Mouse (Mus musculus) heart, embryonic 13.5 days (tissue): ENCODE measurements around the gene Cdc42bpa. TPM values are rescaled to one million over a fixed set of nuclear protein-coding genes. Genes with fewer than 3 reads are reported as not detected.

ENCODE experiments used
- ATAC-seq: fragments of 200-750 bp; cut with Nextera tagmentation; 2 replicates; pipeline ENCODE4 v1.8.0; 2017; ENCODE audit warnings: moderate TSS enrichment; ENCODE audit not compliant: insufficient number of reproducible peaks, low FRiP score, low TSS enrichment; ENCODE audit errors: extremely low read depth
- H3K27ac ChIP-seq: fragments of 300-500 bp; sonication (generic); replicated peaks from 2 replicates; pipeline ENCODE4 v1.5.1; 2015; ENCODE audit warnings: moderate library complexity, mild to moderate bottlenecking, inconsistent platforms
- H3K27me3 ChIP-seq: fragments of 300-500 bp; sonication (generic); replicated peaks from 2 replicates; pipeline ENCODE4 v1.6.1; 2015; ENCODE audit warnings: mild to moderate bottlenecking, inconsistent platforms
- H3K36me3 ChIP-seq: fragments of 300-500 bp; sonication (generic); 2 replicates; pipeline ENCODE4 v1.6.1; 2015; ENCODE audit warnings: mild to moderate bottlenecking, inconsistent platforms
- H3K4me1 ChIP-seq: fragments of 300-500 bp; sonication (generic); 2 replicates; pipeline ENCODE4 v1.6.1; 2015; ENCODE audit warnings: inconsistent platforms
- H3K4me2 ChIP-seq: fragments of 300-500 bp; sonication (generic); 2 replicates; pipeline ENCODE4 v1.6.1; 2015; ENCODE audit warnings: inconsistent platforms, mild to moderate bottlenecking, moderate library complexity
- H3K4me3 ChIP-seq: fragments of 300-500 bp; sonication (generic); 2 replicates; pipeline ENCODE4 v1.5.1; 2015; ENCODE audit warnings: moderate library complexity, mild to moderate bottlenecking, inconsistent platforms
- H3K9ac ChIP-seq: fragments of 300-500 bp; sonication (generic); 2 replicates; pipeline ENCODE4 v1.6.1; 2015; ENCODE audit warnings: inconsistent platforms, mild to moderate bottlenecking, moderate library complexity
- H3K9me3 ChIP-seq: fragments of 300-500 bp; sonication (generic); 2 replicates; pipeline ENCODE4 v1.6.1; 2016; ENCODE audit warnings: inconsistent platforms
- WGBS: fragments of 180-500 bp; shearing (Covaris S2); methylation state at CpG from one replicate; pipeline ENCODE4 v1.1.7; 2015; ENCODE audit warnings: mixed read lengths; 5-methylcytosine and 5-hydroxymethylcytosine counted together
- polyA plus RNA-seq: library from polyadenylated mRNA; unstranded; fragments of >200 nt; fragmentation: Nextera tagmentation; extraction: Ambion mirVana; gene quantifications from 2 replicates; pipeline ENCODE4 v1.2.1, GENCODE M21; 2015

Cdc42bpa gene
- polyA plus RNA-seq, 1 experiment from 2014 or later: 9.2 TPM

DNA sequence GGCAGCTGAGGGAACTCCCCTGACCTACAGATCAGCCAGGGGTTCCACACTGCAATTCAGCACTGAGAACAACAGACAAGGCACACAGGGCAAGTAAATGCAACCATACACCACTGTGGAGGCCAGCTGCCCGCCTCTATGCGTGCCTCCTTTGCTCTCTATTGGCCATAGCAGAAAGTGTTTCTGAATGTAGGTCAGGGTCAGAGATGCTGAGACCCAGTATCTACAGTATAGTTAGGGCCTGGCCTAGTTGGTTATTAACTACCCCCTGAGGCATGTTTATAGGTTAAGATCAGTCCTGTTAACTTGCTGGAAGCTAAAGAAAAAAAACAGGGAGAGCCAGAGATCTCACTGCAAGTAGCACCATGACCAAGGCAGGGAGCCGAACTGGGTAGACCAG is 222.5 kb downstream of the Cdc42bpa start:
- H3K36me3 ChIP-seq: no peaks in the 10 kb centered on the region
- H3K9me3 ChIP-seq: no peaks in the 10 kb centered on the region
- no peak for ATAC-seq
- H3K27me3 ChIP-seq: no peaks in the 10 kb centered on the region
- peaks cover 50% of the 10 kb centered on the region for H3K4me1 ChIP-seq
- 67% methylated on average over 3 of the region's 3 CpGs for WGBS
- no peak overlapping the region for H3K4me3 ChIP-seq
- H3K27ac ChIP-seq: no peak overlapping the region
- no peak overlapping the region for H3K4me2 ChIP-seq
- H3K9ac ChIP-seq: no peak overlapping the region

DNA sequence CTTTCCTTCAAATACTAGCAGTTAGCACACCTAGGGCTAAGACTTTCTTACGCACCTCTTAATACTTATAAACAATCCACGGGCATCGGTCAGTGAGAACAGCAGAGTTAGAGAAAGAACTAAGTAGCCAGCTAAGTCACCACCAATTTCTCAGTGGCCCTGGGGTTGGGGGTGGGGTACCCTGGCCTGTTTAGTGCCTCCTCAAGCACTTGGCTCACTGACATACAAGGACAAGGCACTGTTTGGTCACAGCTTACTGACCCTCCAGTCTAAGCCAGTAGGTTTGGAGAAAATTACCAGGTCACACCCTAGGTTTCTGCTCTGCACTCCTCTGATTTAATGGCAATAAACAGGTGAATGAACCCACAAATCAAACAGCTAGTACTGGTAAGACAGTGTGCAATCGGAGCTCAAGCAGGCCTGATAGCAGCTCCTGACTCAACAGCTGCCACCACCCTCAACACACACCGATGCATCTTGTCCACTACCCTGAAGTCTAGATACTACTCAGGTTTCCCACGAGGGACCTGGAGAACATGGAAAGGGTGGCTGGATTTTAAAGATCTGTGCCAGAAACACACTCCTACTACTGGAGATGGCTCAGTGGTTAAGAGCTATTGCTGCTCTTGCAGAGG is 223.4 kb downstream of the Cdc42bpa start:
- whole genome bisulfite sequencing: 85% methylated on average over 6 of the region's 6 CpGs
- Histone ChIP-seq H3K9me3 (no peaks in the 10 kb centered on the region), H3K4me1 (peaks cover 52% of the 10 kb centered on the region), H3K36me3 (no peaks in the 10 kb centered on the region), H3K27ac (no peak overlapping the region), H3K27me3 (no peaks in the 10 kb centered on the region), H3K4me2 (no peak overlapping the region), H3K4me3 (no peak overlapping the region), H3K9ac (no peak overlapping the region)
- no peak for ATAC-seq

DNA sequence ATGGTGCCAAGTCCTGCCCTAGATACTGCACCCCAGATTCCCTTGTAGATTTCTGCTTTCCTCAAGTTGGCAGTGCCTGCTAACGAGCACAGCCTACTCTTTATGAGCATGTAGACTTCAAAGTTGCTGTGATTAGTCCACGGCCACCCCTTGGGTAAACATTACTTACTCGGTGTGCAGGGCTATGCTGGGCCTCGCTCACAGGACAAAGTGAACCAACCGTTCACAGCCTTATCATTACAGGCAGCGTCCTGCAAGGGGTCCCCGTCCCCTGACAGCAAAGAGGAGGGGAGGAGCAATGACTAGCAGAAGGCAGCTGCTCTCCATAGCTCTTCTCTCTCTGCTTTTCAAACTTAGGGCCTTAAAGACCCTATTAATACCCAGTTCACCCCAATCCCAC is 224.5 kb downstream of the Cdc42bpa start:
- peaks cover 54% of the 10 kb centered on the region for H3K4me1 ChIP-seq

GRCm38 (mm10) chr1:180185877-180186276 is 225.6 kb downstream of the Cdc42bpa start:
- Histone ChIP-seq H3K36me3 (no peaks in the 10 kb centered on the region), H3K9me3 (no peaks in the 10 kb centered on the region), H3K4me3 (no peak overlapping the region), H3K4me2 (no peak overlapping the region), H3K9ac (no peak overlapping the region), H3K27me3 (no peaks in the 10 kb centered on the region), H3K27ac (peak overlapping the region; percentile 77), H3K4me1 (peaks cover 52% of the 10 kb centered on the region)
- no peak for ATAC-seq
- WGBS: 30% methylated on average over 5 of the region's 5 CpGs

More for the DNA sequence above, 224.5 kb downstream of the Cdc42bpa start:
- Histone ChIP-seq H3K27ac (peak overlapping the region; percentile 77), H3K4me3 (no peak overlapping the region), H3K9me3 (no peaks in the 10 kb centered on the region), H3K27me3 (no peaks in the 10 kb centered on the region), H3K36me3 (no peaks in the 10 kb centered on the region), H3K4me2 (peak overlapping the region; percentile 16; the same call in 1 of the 2 replicates), H3K9ac (0 out of 2 replicates have a peak overlapping the region, but pooled peaks have one; percentile 12)
- WGBS: 16% methylated on average over 7 of the region's 7 CpGs
- no peak for ATAC-seq

DNA sequence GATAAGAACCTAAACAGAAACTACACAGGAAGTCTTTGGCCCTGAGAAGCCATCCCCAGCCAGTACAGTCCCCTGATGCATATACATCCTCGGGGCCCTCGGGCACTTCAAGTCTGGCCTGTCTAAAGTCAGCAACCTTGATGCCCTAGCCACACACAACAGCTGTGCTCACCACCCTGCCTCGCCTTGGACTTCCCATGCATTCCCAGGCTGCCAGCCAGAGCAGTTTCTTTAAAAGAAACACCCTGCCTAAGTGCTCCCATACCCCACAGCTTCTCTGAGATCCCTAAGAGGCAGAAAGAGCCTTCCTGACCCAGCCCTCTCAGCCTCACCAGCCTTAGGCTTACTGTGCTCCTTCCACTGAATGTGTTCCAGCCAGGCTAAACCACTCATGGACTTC is 226.1 kb downstream of the Cdc42bpa start:
- ATAC-seq: no peak
- H3K4me3 ChIP-seq: no peak overlapping the region
- no peaks in the 10 kb centered on the region for H3K36me3 ChIP-seq
- H3K27me3 ChIP-seq: no peaks in the 10 kb centered on the region
- H3K27ac ChIP-seq: peak overlapping the region; percentile 77
- no peak overlapping the region for H3K4me2 ChIP-seq
- H3K9me3 ChIP-seq: no peaks in the 10 kb centered on the region
- peaks cover 57% of the 10 kb centered on the region for H3K4me1 ChIP-seq
- H3K9ac ChIP-seq: 0 out of 2 replicates have a peak overlapping the region, but pooled peaks have one; percentile 19
- WGBS: 67% methylated on average over 3 of the region's 3 CpGs

DNA sequence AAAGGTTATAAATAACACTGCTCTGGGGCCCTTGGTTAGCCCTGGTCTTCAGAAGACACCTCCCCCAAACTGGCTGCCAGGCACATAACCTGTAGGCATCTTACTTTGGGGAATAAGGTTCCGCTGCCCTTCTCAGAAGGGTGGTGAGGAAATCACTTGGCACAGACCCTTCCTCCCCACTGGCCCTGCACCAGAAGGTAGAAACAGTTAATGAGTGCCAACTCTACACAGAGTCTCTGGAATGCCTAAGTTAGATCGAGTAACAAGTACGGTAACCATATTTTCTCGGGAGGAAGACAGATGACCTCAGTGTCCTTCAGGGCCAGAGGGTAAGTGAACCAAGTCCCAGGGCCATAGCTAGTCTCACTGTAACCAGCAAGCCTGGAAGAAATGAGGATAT is 228.7 kb downstream of the Cdc42bpa start:
- ATAC-seq: no peak
- H3K27ac ChIP-seq: no peak overlapping the region
- H3K9me3 ChIP-seq: no peaks in the 10 kb centered on the region
- peaks cover 5% of the 10 kb centered on the region; the same call in 1 of the 2 replicates for H3K27me3 ChIP-seq
- H3K4me1 ChIP-seq: peaks cover 72% of the 10 kb centered on the region
- H3K36me3 ChIP-seq: no peaks in the 10 kb centered on the region
- no peak overlapping the region for H3K4me2 ChIP-seq
- no peak overlapping the region for H3K4me3 ChIP-seq
- no peak overlapping the region for H3K9ac ChIP-seq
- WGBS: 77% methylated on average over 4 of the region's 4 CpGs

DNA sequence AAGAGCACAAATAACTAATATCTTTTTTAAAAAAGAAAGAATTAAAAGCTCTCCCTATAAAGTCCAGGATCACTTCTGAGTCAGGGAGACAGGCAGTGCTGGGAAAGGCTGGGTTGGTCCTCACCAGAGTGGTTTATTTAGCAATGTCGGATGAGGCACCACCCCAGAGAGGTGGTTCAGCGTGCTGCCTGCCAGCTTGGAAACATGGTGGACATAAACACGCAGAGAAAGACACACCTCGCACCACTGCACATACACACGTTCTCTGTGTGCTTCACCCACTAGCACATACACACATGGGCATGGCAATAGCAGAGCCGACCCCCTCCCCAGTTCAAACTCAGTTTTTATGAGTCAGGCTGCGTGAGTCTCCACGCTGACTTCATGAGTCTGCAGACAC is 230.8 kb downstream of the Cdc42bpa start:
- no peak for ATAC-seq
- no peak overlapping the region for H3K27ac ChIP-seq
- no peak overlapping the region for H3K9ac ChIP-seq
- no peak overlapping the region for H3K4me3 ChIP-seq
- no peak overlapping the region for H3K4me2 ChIP-seq
- whole genome bisulfite sequencing: 73% methylated on average over 8 of the region's 8 CpGs
- H3K27me3 ChIP-seq: peaks cover 8% of the 10 kb centered on the region
- H3K9me3 ChIP-seq: no peaks in the 10 kb centered on the region
- no peaks in the 10 kb centered on the region for H3K36me3 ChIP-seq
- H3K4me1 ChIP-seq: peaks cover 70% of the 10 kb centered on the region

DNA sequence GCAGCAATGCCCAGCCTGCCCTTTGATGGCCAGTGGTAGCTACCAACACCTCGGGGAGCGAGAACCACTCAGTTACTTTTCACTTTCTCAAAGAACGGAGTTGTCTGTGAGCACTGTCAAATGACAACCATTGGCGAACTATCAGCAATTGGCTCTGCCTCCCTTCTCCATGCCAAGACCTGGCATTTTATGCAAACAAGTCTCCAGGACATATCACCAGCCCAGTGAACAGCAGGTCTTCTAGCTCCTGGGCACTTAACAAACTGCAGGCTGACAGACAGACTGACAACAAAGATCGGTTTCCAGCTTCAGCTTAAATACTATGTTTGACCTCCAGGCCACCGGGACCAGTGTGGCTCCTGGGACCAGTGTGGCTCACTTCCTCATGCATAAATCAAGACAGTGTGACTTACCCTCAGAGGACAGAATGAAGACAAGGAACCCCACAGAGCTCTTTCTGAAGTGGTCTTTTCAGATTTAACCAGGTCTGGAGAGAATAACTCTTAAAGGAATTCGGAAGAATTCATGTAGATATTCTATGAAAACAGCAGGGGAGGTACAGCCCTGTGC is 231.5 kb downstream of the Cdc42bpa start:
- H3K27ac ChIP-seq: no peak overlapping the region
- H3K9me3 ChIP-seq: no peaks in the 10 kb centered on the region
- no peak overlapping the region for H3K4me3 ChIP-seq
- WGBS: 67% methylated on average over 7 of the region's 7 CpGs
- peaks cover 8% of the 10 kb centered on the region for H3K27me3 ChIP-seq
- ATAC-seq: no peak
- peaks cover 68% of the 10 kb centered on the region for H3K4me1 ChIP-seq
- no peaks in the 10 kb centered on the region for H3K36me3 ChIP-seq
- H3K4me2 ChIP-seq: no peak overlapping the region
- H3K9ac ChIP-seq: no peak overlapping the region

DNA sequence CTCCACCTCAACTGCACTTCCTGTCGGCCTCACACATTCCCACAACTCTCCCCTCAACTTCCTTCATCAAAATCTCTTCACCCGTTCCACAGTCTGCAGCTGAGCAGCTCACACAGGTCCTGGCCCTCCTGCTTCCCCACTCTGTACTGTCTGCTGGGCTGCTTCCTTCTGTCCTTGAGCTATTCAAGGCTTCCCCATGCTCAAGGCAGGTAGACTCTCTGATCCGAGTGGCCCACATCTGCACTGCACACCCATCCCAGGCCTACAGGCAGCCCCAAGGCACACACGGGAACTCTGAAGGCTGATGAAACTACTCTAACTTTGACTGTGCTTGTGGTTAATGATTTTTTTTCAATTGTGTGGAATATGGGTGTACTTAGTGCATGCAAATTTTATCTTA is 232.6 kb downstream of the Cdc42bpa start:
- no peak for ATAC-seq
- no peaks in the 10 kb centered on the region for H3K36me3 ChIP-seq
- H3K9ac ChIP-seq: 0 out of 2 replicates have a peak overlapping the region, but pooled peaks have one; percentile 42
- H3K4me3 ChIP-seq: no peak overlapping the region
- H3K27ac ChIP-seq: no peak overlapping the region
- no peak overlapping the region for H3K4me2 ChIP-seq
- peaks cover 57% of the 10 kb centered on the region for H3K4me1 ChIP-seq
- WGBS: 55% methylated on average over 4 of the region's 4 CpGs
- H3K9me3 ChIP-seq: no peaks in the 10 kb centered on the region
- peaks cover 8% of the 10 kb centered on the region for H3K27me3 ChIP-seq

GRCm38 (mm10) chr1:180193391-180193935 is 233.2 kb downstream of the Cdc42bpa start:
- Histone ChIP-seq H3K4me3 (no peak overlapping the region), H3K27ac (no peak overlapping the region), H3K9ac (peak overlapping the region; percentile 12; the same call in 1 of the 2 replicates), H3K27me3 (peaks cover 11% of the 10 kb centered on the region), H3K36me3 (no peaks in the 10 kb centered on the region), H3K4me1 (peaks cover 56% of the 10 kb centered on the region), H3K9me3 (no peaks in the 10 kb centered on the region), H3K4me2 (0 out of 2 replicates have a peak overlapping the region, but pooled peaks have one; percentile 98)
- WGBS: 68% methylated on average over 8 of the region's 8 CpGs
- ATAC-seq: no peak

DNA sequence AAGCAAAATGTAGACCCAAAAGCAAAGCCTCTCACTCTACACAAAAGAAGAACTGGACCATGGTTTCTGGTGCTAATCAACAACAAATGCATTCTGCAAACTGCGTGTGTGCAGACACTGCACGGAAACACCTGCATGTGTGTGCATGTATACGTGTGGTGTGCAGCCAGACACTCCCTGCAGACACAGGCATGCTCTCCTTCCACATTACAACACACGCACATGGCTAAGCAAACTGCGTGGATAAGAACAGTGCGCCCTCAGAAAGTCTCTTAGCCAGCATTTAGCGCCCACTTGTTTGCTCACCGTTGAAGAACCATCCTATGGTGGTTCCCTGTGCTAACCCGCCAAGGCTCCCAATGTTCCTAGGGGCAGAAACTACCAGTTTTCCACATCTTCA is 233.8 kb downstream of the Cdc42bpa start:
- WGBS: 79% methylated on average over 9 of the region's 9 CpGs
- Histone ChIP-seq H3K4me2 (peak overlapping the region; percentile 98), H3K4me3 (peak overlapping the region; percentile 86), H3K9ac (peak overlapping the region; percentile 82), H3K9me3 (no peaks in the 10 kb centered on the region), H3K4me1 (peaks cover 52% of the 10 kb centered on the region), H3K36me3 (no peaks in the 10 kb centered on the region), H3K27me3 (peaks cover 11% of the 10 kb centered on the region), H3K27ac (peak overlapping the region; percentile 81)
- ATAC-seq: no peak
